Mouse (Mus musculus) thymus, adult 2 months (tissue): Measurements from ENCODE around the gene Mrpl34. TPM values are rescaled to one million over a fixed set of nuclear protein-coding genes. Genes with fewer than 3 reads are reported as not detected.
A peak's percentile ranks its signal among the peaks of the same experiment; 100 is the strongest.

Experiments used
- DNase-seq: peaks from one replicate; pipeline ENCODE4 v3.0.0; 2021
- H3K27ac ChIP-seq: fragments of 200-500 bp; 2 replicates; pipeline ENCODE4 v1.5.1; 2012; ENCODE audit warnings: low read length, control low read depth; ENCODE audit not compliant: control insufficient read depth, insufficient read depth
- H3K27me3 ChIP-seq: fragments of 200-500 bp; 2 replicates; pipeline ENCODE4 v1.6.1; 2012; ENCODE audit warnings: mild to moderate bottlenecking, low read length, moderate library complexity, mixed read lengths; ENCODE audit not compliant: control insufficient read depth, insufficient read depth
- H3K36me3 ChIP-seq: fragments of 200-500 bp; 2 replicates; pipeline ENCODE4 v1.6.1; 2012; ENCODE audit warnings: mild to moderate bottlenecking, low read length, moderate library complexity; ENCODE audit not compliant: control insufficient read depth, insufficient read depth
- H3K4me1 ChIP-seq: fragments of 200-500 bp; replicated peaks from 2 replicates; pipeline ENCODE4 v1.6.1; 2012; ENCODE audit warnings: low read length; ENCODE audit not compliant: control insufficient read depth, insufficient read depth
- H3K4me3 ChIP-seq: fragments of 200-500 bp; 2 replicates; pipeline ENCODE4 v1.5.1; 2012; ENCODE audit warnings: mild to moderate bottlenecking, low read length, control low read depth, moderate library complexity; ENCODE audit not compliant: control insufficient read depth, insufficient read depth
- CTCF ChIP-seq: fragments of 200-500 bp; IDR thresholded peaks from 2 replicates; pipeline ENCODE4 v1.5.1; 2012; ENCODE audit warnings: mild to moderate bottlenecking, control low read depth, low read length, moderate library complexity, borderline replicate concordance; ENCODE audit not compliant: control insufficient read depth, poor library complexity, insufficient read depth; ENCODE audit errors: extremely low read depth
- POLR2A ChIP-seq: fragments of 200-500 bp; IDR thresholded peaks from 2 replicates; pipeline ENCODE4 v1.6.1; 2012; ENCODE audit warnings: mild to moderate bottlenecking, low read length, control low read depth, moderate library complexity; ENCODE audit not compliant: control insufficient read depth, poor library complexity, insufficient read depth; ENCODE audit errors: extremely low read depth
- WGBS: fragments of 180-500 bp; shearing (Covaris S2); methylation state at CpG from one replicate; pipeline ENCODE4 v1.1.7; 2018; 5-methylcytosine and 5-hydroxymethylcytosine counted together
- polyA plus RNA-seq: library from polyadenylated mRNA; depleted of rRNA; stranded (reverse); fragments of >200 nt; gene quantifications from 2 replicates; pipeline ENCODE4 v1.2.3, GENCODE M21; 2012

Gene Mrpl34
- polyA plus RNA-seq, 1 experiment: 125 TPM

DNA sequence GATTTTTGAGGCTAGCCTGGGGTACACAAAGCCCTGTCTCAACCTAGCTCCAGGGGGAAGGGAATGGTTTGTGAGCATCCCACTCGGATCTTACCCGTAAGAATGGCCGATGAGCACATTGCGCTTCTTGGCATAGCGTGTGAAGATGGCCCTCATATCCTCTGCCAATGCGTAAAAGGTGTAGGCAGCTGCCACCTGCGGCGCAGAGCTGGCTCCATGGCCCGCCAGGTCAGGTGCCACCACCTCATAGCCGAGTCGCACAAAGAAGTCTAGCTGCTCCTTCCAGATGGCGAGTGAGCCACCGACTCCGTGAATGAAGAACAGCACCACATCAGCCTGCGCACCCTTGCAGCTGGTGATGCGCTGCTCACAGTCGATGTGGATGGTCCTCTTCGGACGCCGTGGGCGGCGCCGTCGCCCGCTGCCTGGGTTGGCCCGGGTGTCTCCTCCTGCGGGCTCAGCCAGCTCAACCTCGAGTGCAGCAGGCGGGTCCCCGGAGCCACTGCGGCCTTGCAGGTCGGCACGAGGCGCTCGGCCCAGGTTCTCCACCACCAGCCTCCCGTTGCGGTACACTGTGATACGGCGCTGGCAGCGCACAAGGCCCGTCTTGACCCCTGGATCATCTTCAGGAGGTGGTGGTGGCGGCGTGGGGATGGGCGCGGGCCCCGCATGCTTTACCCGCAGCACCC lies 3.5 kb upstream of the Mrpl34 start:
- Histone ChIP-seq H3K36me3 (peaks cover 43% of the 10 kb centered on the region), H3K4me1 (peaks cover 30% of the 10 kb centered on the region), H3K4me3 (no peak overlapping the region), H3K27ac (no peak overlapping the region), H3K27me3 (no peaks in the 10 kb centered on the region)
- DNase-seq: no peak
- WGBS: 96% methylated on average over 47 of the region's 47 CpGs
- TF ChIP-seq CTCF: no peak
- no peak for TF ChIP-seq POLR2A

DNA sequence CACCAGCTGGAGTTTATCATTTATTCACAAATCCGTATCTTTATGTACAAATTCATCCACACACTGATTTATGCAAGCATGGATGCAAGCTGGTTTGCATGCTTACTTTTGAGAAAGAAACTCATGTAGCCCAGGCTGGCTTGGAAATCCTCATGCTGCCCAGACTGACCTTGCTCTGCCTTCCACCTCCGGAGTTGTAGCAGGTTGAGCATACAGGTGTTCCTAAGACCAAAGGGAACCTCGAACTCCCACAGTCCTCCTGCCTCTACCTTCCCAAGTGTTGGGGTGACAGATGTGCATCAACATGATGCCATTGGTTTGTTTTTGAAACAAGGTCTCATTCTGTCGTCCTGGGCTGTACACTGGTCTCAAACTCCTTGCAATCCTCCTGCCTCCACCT lies 2.6 kb upstream of the Mrpl34 start:
- H3K27me3 ChIP-seq: no peaks in the 10 kb centered on the region
- H3K4me3 ChIP-seq: peak overlapping the region; percentile 89

DNA sequence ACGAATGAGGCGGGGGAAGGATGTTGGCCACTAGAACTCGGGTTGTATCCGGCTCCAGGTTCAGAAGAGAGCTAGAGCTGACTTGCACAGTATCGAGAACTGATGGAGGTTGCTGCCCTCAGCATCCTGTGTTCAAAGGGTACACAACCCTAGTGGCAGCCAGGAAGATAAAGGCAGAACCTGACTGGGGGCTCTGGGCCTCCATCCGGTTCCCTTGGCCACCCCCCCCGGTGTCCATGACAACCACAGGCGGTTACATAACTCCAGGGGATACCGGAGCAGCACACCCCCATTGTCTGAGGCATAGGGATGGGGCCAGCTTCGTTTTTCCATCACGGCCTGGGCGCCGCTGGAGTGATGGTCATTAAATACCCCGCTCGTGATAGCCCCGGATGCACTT lies 2.0 kb upstream of the Mrpl34 start:
- Histone ChIP-seq H3K36me3 (peaks cover 31% of the 10 kb centered on the region), H3K27ac (peak overlapping the region; percentile 90), H3K27me3 (no peaks in the 10 kb centered on the region), H3K4me1 (peaks cover 30% of the 10 kb centered on the region), H3K4me3 (peak overlapping the region; percentile 89)
- DNase-seq: peak; percentile 84
- TF ChIP-seq POLR2A: peak; percentile 22; the same call in 1 of the 2 replicates
- peak; percentile 52; the same call in 1 of the 2 replicates for TF ChIP-seq CTCF
- under 1% methylated on average over 16 of the region's 16 CpGs for WGBS

More for the DNA sequence above, 2.6 kb upstream of the Mrpl34 start:
- peaks cover 37% of the 10 kb centered on the region for H3K36me3 ChIP-seq
- WGBS: 56% methylated on average over 4 of the region's 4 CpGs
- H3K4me1 ChIP-seq: peaks cover 30% of the 10 kb centered on the region
- peak overlapping the region; percentile 90 for H3K27ac ChIP-seq
- no peak for DNase-seq
- no peak for TF ChIP-seq POLR2A
- TF ChIP-seq CTCF: no peak

DNA sequence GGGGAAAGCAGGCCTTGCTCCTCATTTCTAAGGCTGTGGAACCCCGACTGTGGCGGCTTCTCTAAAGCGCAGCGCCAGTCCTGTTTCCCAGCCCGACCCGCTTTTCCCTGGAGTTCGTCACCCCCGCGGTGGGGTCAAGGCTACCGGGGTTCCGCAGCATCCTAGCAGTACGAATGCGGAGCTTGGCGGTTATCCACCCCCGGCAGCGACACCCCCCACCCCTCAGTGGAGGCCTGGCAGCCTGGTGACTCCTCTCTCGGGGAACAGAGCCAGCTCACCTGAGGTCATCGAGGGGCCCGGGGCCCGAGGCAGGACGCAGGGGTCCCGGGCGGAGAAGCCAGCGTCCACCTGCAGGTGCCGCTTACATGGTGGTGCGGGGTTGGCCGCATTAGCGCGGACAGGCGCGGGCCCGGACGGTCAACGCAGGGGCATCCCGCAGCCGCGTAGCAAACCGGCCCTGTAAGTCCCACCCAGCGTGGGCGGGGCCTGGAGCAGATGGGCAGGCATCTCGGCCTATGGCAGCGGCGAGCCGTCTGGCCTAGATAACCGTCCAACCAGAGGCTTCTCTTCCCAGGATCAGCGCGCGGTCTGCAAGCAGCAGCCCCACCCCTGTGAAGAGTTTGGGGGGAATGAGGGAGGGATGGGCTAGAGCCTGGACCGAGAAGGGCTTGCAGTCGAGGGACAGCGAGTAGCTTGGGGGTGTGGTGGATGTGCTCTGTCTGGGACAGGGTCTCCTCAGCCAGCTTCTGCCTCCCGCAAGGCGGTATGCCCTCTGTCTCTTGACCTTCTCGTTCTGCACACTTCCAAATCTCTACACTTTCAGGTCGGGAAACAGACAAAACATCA lies 1.3 kb upstream of the Mrpl34 start, which contains the start of gene Abhd8:
Gene Abhd8, minus strand, starts transcription at position 468 of the 846 bp plus-strand sequence.
- Histone ChIP-seq H3K4me3 (peak within 1 kb of the TSS; percentile 89), H3K36me3 (peaks cover 25% of the 10 kb centered on the region), H3K4me1 (peaks cover 30% of the 10 kb centered on the region), H3K27me3 (no peaks in the 10 kb centered on the region), H3K27ac (peak within 1 kb of the TSS; percentile 90)
- peak; percentile 99 for DNase-seq
- WGBS: under 1% methylated on average over 55 of the region's 55 CpGs
- TF ChIP-seq CTCF (no peak), POLR2A (peak; percentile 70)

DNA sequence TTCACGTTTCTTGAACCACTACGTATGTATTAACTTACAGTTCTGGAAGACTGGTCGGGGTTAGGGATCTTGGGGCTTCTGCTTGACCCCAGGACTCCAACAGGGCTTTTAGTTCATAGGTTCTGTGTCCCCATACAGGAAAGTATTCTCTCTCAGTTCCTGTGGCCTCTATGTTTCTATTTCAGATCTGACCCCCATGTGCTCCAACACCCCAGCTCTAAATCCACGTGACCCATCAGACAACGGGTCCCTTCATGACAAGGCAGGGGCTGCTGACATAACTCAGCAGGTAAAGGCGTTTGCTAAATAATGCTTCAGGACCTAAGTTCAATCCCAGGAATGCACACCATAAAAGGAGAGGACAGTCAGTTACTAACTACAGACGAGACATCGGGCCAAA lies 974 bp downstream of the Mrpl34 start:
- TF ChIP-seq POLR2A: no peak
- no peak for TF ChIP-seq CTCF
- Histone ChIP-seq H3K4me3 (no peak overlapping the region), H3K4me1 (peaks cover 42% of the 10 kb centered on the region), H3K27ac (no peak overlapping the region), H3K36me3 (peaks cover 7% of the 10 kb centered on the region), H3K27me3 (no peaks in the 10 kb centered on the region)
- DNase-seq: no peak
- WGBS: 89% methylated on average over 8 of the region's 8 CpGs

DNA sequence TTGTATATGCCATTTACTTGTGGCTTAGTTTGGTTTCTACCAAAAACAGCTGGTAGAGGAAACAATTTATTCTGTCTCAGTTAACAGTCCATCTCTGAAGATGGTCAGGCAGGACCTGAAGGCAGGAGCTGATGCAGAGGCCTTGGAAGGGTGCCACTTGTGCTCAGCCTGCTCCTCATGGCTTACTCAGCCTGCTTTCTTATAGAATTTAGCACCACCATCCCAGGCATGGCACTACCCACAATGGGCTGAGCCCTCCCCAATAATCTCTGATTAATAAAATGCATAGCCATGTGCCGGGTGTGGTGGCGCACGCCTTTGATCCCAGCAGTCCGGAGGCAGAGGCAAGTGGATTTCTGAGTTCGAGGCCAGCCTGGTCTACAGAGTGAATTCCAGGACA lies 1.4 kb downstream of the Mrpl34 start:
- DNase-seq: no peak
- Histone ChIP-seq H3K36me3 (peaks cover 3% of the 10 kb centered on the region; the same call in 1 of the 2 replicates), H3K4me3 (no peak overlapping the region), H3K27ac (no peak overlapping the region), H3K4me1 (peaks cover 40% of the 10 kb centered on the region), H3K27me3 (no peaks in the 10 kb centered on the region)
- TF ChIP-seq CTCF: no peak
- TF ChIP-seq POLR2A: no peak
- 97% methylated on average over 5 of the region's 5 CpGs for WGBS

DNA sequence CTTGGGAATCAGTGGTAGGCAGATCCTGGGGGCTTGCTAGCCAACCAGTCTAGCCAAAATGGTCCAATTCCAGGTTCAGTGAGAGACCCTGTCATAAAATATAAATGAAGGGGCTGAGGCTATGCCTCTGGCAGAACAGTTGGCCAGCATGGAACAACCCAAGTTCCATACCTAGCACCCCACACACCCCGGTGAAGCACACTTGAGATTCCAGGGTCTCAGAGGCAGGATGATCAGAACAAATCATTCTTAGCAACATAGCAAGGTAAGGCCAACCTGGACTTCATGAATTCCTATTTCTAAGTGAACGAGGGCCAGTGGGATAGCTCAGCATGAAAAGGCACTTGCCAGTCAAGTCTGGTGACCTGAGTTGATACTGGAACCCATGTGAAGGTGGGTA lies 2.4 kb downstream of the Mrpl34 start:
- no peaks in the 10 kb centered on the region for H3K27me3 ChIP-seq
- DNase-seq: no peak
- H3K4me1 ChIP-seq: peaks cover 30% of the 10 kb centered on the region
- H3K36me3 ChIP-seq: peaks cover 4% of the 10 kb centered on the region
- no peak overlapping the region for H3K4me3 ChIP-seq
- no peak overlapping the region for H3K27ac ChIP-seq
- 98% methylated on average over 2 of the region's 2 CpGs for WGBS
- TF ChIP-seq POLR2A (no peak), CTCF (no peak)
